Mouse (Mus musculus): ENCODE measurements around the gene Smarca1.

DNA sequence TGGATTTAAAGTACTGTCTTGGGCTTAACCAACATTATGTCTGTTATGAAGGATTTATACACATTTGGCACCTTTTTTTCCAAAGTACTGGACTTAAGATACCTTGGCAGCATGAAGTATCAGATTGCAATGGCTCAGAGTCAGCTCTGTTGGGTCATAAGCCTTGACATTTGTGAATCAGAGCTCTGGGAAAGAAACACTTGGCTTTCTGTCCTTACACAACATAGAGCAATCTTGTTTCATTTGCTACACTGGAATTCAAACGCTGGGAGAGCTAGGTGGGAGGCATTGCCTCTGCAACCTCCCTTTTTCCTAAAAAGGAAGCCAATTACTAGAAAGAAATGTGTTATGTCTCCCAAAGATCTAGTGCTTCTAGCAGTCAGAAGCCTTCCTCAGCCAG lies 24.1 kb upstream of the Smarca1 start:
- TF ChIP-seq POLR2A (IDR thresholded peaks at IDR 0.05; ENCODE audit: borderline replicate concordance, insufficient read depth, low read length) (no peak), CTCF (IDR thresholded peaks at IDR 0.05; ENCODE audit: borderline replicate concordance, insufficient read depth, low read depth, low read length) (no peak)
